Mouse (Mus musculus): ENCODE data around the gene Gnat3.
A peak's percentile ranks its signal among the peaks of the same experiment; 100 is the strongest.

Gene Gnat3

GRCm38 (mm10) chr5:18006157-18006556 is 43.8 kb downstream of the Gnat3 start:
- DNase-seq (ENCODE audit: low read depth, low spot score): no peak

- DNase-seq (ENCODE audit: low read depth, low spot score): no peak
Observed at GRCm38 (mm10) chr5:18007067-18007466, 44.7 kb downstream of the Gnat3 start.

- DNase-seq (ENCODE audit: low read depth, low spot score): no peak
Observed at GRCm38 (mm10) chr5:18010301-18010700, 48.0 kb downstream of the Gnat3 start.

GRCm38 (mm10) chr5:18013196-18013595 is 50.8 kb downstream of the Gnat3 start:
- no peak for DNase-seq (ENCODE audit: low read depth, low spot score)

GRCm38 (mm10) chr5:18014209-18014829 is 52.0 kb downstream of the Gnat3 start:
- DNase-seq (ENCODE audit: low read depth, low spot score): no peak

GRCm38 (mm10) chr5:18023347-18023746 is 61.0 kb downstream of the Gnat3 start:
- no peak for DNase-seq (ENCODE audit: low read depth, low spot score)

- DNase-seq (ENCODE audit: low read depth, low spot score): peak; percentile 72
Observed at GRCm38 (mm10) chr5:18027531-18027930, 65.2 kb downstream of the Gnat3 start.

- DNase-seq (ENCODE audit: low read depth, low spot score): peak; percentile 26
Observed at GRCm38 (mm10) chr5:18035848-18036638, 73.7 kb downstream of the Gnat3 start.

- DNase-seq (ENCODE audit: low read depth, low spot score): peak; percentile 75
Observed at GRCm38 (mm10) chr5:18043022-18043421, 80.7 kb downstream of the Gnat3 start.

GRCm38 (mm10) chr5:18048841-18049240 is 86.5 kb downstream of the Gnat3 start:
- DNase-seq (ENCODE audit: low read depth, low spot score): no peak

GRCm38 (mm10) chr5:18055323-18055722 is 93.0 kb downstream of the Gnat3 start:
- DNase-seq (ENCODE audit: low read depth, low spot score): no peak
